Mouse (Mus musculus) layer of hippocampus, adult 2 months (tissue): Measurements from ENCODE around the gene Vwa3b. TPM values are rescaled to one million over a fixed set of nuclear protein-coding genes. Genes with fewer than 3 reads are reported as not detected.

Experiments
- DNase-seq, 2 experiments: peaks; one replicate each; pipeline ENCODE4 v3.0.0; 2022; ENCODE audit warnings: low spot score in 2 of 2
- H3K27ac ChIP-seq: fragments of 200-600 bp; 2 replicates; pipeline ENCODE4 v1.8.1; 2022
- H3K4me3 ChIP-seq: fragments of 200-600 bp; 2 replicates; pipeline ENCODE4 v1.8.1; 2022; ENCODE audit warnings: mild to moderate bottlenecking
- CTCF ChIP-seq: fragments of 200-600 bp; conservative IDR thresholded peaks from 2 replicates; pipeline ENCODE4 v1.8.1; 2022; ENCODE audit warnings: antibody characterized with exemption, mild to moderate bottlenecking, moderate library complexity
- total RNA-seq, 2 experiments: library from RNA; stranded (reverse); gene quantifications; 2 replicates each; pipeline ENCODE4 v1.2.3; 2021

The Vwa3b gene
- total RNA-seq, 2 experiments from 2014 or later = 21.0 to 21.9 TPM

GRCm38 (mm10) chr1:37024736-37025135, 1.7 kb upstream of the Vwa3b start:
- Histone ChIP-seq H3K4me3 (no peak overlapping the region), H3K27ac (no peak overlapping the region)
- no peak for TF ChIP-seq CTCF
- DNase-seq = no peak

GRCm38 (mm10) chr1:37025376-37025775, 1.0 kb upstream of the Vwa3b start:
- no peak for TF ChIP-seq CTCF
- no peak for DNase-seq
- Histone ChIP-seq H3K27ac (no peak overlapping the region), H3K4me3 (no peak overlapping the region)

DNA sequence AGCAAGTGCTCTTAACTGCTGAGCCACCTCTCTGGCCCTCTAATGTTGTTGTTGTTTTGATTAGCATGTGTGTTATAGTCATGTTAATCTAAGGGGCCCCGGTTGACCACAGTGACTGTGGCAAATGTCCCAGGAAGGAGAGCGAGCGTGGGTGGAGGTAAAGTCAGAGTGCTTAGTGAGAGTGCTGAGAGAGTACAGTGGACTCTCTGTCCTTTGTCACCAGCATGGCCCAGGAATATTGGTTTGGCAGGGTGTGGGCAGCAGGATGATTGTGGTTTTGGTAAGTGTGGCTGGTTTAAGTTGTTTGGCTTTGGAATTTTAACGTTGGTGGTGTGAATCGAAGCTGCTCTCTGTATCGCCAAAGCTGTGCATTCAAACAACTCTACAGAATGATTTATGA, 470 bp downstream of the Vwa3b start:
- Histone ChIP-seq H3K27ac (no peak overlapping the region), H3K4me3 (no peak overlapping the region)
- no peak for TF ChIP-seq CTCF
- DNase-seq = no peak

- TF ChIP-seq CTCF = no peak
- Histone ChIP-seq H3K4me3 (peak overlapping the region; percentile 58), H3K27ac (peak overlapping the region; percentile 74)
- DNase-seq = no peak
Observed at GRCm38 (mm10) chr1:37028439-37029153, 2.2 kb downstream of the Vwa3b start.

DNA sequence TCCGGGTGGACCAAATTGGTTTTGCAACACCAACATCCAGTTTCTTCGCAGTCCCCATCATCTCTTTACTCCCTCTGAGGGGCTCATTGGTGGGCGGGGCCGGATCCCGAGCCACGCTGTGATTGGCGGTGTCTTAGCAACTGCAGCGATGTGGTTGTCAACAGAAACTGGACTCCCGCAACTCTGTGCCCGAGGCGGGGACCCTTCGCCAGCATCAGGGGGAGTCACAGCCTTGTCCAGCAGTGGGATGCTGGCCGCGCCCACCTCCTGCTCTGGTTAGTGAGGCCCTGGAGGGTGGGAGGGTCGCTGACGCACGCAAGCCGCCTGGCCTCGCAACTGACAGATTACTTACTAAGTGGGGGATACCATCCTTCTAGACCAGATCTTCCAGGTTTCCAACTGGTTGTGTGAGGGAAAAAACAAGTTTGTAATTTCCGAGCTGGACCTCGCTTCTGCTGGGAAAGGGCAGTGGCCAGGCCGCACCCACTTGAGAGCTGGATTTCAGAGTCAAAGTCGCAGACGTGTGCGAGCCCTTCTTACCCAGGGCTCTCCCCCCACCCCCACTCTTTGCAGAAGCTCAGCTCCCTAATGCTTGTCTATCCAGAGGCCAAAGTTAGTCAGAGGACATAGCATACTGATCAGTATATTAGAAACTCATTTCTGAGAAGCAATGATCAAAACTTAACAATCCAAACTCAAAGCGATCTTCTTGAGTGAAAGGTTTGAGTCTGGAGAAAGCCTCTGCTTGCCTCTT, 2.9 kb downstream of the Vwa3b start:
- Histone ChIP-seq H3K4me3 (peak overlapping the region; percentile 58), H3K27ac (peak overlapping the region; percentile 74)
- DNase-seq = peak; percentile 61 to 68
- no peak for TF ChIP-seq CTCF

- Histone ChIP-seq H3K27ac (no peak overlapping the region), H3K4me3 (peak overlapping the region; percentile 58; the same call in 1 of the 2 replicates)
- DNase-seq = no peak
- TF ChIP-seq CTCF = no peak
Observed at GRCm38 (mm10) chr1:37029942-37030341, 3.5 kb downstream of the Vwa3b start.

DNA sequence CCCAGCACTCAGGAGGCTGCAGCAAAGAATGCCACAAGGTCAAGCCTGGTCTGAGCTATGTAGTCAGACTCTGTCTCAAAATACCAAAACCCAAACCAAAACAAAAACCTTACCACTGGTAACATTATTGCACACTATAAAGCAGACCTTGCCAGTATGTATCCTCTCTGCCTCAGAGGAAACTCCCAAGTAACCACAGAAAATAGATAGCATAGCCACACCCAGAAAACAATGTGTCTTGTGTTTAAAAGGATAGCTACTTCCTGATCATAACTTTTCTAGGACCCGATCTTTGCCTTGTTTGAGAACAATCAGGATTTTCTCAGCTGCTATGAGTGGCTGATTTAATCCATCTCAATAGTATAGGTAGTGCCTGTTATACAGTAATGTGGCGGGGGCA, 4.3 kb downstream of the Vwa3b start:
- no peak for DNase-seq
- TF ChIP-seq CTCF = no peak
- no peak overlapping the region for H3K4me3 ChIP-seq
- H3K27ac ChIP-seq = no peak overlapping the region

DNA sequence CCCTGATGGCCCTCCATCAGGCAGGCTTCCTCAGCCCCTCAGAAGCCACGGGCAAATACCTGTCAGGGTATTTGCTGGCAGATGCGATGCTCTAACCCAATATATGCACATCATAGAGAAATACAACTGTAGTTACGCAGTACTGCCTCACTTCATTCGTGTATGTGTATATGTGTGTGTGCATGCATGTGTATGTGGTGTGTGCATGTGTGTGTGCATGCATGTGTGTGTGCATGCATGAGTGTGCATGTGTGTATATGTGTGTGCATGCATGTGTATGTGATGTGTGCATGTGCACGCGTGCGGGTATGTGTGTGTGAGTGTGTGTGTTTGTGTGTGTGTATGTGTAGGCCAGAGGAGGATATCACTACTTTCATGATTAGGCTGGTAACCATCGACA, 9.5 kb downstream of the Vwa3b start:
- no peak overlapping the region for H3K27ac ChIP-seq
- DNase-seq = no peak
- H3K4me3 ChIP-seq = no peak overlapping the region
- no peak for TF ChIP-seq CTCF

GRCm38 (mm10) chr1:37041126-37041525, 14.7 kb downstream of the Vwa3b start:
- no peak overlapping the region for H3K4me3 ChIP-seq
- DNase-seq = no peak
- no peak overlapping the region for H3K27ac ChIP-seq
- TF ChIP-seq CTCF = no peak

DNA sequence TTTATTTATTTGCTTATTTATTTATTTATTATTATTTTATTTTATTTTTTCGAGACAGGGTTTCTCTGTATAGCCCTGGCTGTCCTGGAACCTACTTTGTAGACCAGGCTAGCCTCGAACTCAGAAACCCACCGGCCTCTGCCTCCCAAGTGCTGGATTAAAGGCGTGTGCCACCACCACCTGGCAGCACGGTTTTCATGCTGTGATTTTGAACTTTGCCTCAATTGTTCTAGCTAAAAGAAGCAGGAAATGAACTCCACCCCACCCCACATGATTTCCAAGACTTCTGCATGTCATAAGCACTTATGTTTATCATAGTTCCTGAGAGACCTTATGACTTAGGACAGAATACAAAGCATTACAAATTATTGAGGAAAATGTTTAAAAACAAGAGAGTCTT, 15.5 kb downstream of the Vwa3b start:
- no peak overlapping the region for H3K4me3 ChIP-seq
- no peak for DNase-seq
- no peak overlapping the region for H3K27ac ChIP-seq
- no peak for TF ChIP-seq CTCF

- no peak for DNase-seq
- no peak for TF ChIP-seq CTCF
- Histone ChIP-seq H3K4me3 (no peak overlapping the region), H3K27ac (no peak overlapping the region)
Observed at GRCm38 (mm10) chr1:37042769-37043168, 16.4 kb downstream of the Vwa3b start.

DNA sequence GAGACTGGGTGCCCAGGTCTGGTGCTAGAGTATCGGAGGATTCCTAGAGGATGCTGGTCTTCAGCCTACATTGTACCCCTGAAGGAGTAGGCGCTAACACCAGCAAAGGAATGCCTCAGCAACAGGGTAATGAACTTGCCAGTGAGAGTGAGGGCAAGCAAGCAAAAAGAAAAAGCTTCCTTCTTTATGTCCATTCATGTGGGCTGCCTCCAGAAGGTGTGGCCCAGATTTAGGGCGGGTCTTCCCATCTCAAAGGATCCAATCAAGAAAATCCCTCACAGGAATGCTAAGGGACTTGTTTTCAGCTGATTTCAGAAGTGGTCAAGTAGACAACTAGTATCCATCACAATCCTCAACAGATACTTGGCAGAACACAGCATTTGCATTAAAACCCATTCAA, 16.8 kb downstream of the Vwa3b start:
- no peak for DNase-seq
- Histone ChIP-seq H3K27ac (no peak overlapping the region), H3K4me3 (no peak overlapping the region)
- no peak for TF ChIP-seq CTCF

DNA sequence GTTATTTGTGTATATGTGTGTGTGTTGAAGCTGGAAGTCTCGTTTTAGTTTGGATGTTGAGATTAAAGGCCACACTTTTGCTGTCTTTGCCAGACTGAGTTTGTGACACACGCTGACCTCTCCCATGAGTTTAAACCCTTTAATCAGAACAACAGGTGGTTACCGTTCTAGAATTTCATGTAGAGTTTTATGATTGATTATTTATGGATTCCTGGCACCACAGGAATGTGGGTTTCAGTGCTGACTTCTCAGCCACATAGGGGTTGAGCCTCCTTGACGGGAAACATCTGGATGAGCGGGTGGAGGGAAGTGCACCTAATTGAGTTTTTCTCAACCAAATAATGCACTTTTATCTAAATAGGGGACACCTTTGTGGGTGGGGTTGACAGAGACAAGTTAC, 19.1 kb downstream of the Vwa3b start:
- H3K4me3 ChIP-seq = no peak overlapping the region
- H3K27ac ChIP-seq = no peak overlapping the region
- no peak for TF ChIP-seq CTCF
- DNase-seq = no peak

DNA sequence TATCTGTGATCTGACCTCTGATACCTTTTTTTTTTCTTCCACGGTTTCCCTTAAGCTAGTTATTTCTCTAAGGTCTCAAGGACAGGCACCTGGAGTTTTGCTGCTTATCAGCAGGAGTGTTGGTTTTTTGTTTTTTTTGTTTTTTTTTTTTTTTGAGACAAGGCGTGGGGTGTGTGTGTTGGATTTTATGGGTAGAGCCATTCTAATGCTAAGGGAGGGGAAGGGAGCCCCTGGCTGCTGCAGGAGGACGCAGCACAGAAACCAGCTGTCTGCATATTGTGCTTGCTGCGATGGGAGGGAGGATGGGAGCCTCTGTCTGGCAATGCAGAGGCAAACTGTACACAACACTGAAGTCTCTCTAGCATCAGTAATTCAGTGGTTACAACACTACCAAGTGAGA, 22.8 kb downstream of the Vwa3b start:
- TF ChIP-seq CTCF = no peak
- no peak overlapping the region for H3K4me3 ChIP-seq
- H3K27ac ChIP-seq = no peak overlapping the region
- no peak for DNase-seq
